Mouse (Mus musculus): ENCODE results near the gene Adcy10. TPM values are rescaled to one million over a fixed set of nuclear protein-coding genes. Genes with fewer than 3 reads are reported as not detected.

Gene Adcy10
- 0.57 to 0.74 TPM (median 0.72 TPM) in 3 of 4 replicates, not detected in the other for total RNA-seq (2023; ENCODE audit: inconsistent age)

GRCm38 (mm10) chr1:165484688-165485233, at the start of gene Adcy10:
Gene Adcy10 (plus strand): TSS chr1:165485183.

GRCm38 (mm10) chr1:165460360-165460800, 24.6 kb upstream of the Adcy10 start, which contains the start of the genes Dcaf6 and Mpc2:
Gene Dcaf6 (minus strand): TSS chr1:165460475.
Gene Mpc2 (plus strand): TSS chr1:165460637.

Other genes starting within 250 kb of the Adcy10 start
- gene Tiprl, start 248.2 kb upstream of the Adcy10 start, total RNA-seq (2023; ENCODE audit: inconsistent age): 38.7 to 46.9 TPM (median 45.0 TPM) in 4 replicates
- gene Gpr161, start 189.4 kb upstream of the Adcy10 start, total RNA-seq (2023; ENCODE audit: inconsistent age): 0.09 TPM in 1 of 4 replicates, not detected in the others
- 20.1 to 28.5 TPM (median 26.8 TPM) in 4 replicates for gene Dcaf6, start 24.7 kb upstream of the Adcy10 start, total RNA-seq (2023; ENCODE audit: inconsistent age)
- gene Mpc2, start 24.5 kb upstream of the Adcy10 start, total RNA-seq (2023; ENCODE audit: inconsistent age): 29.0 to 31.9 TPM (median 30.6 TPM) in 4 replicates
- 1.2 to 1.8 TPM (median 1.3 TPM) in 4 replicates for gene Mpzl1, start 149.4 kb downstream of the Adcy10 start, total RNA-seq (2023; ENCODE audit: inconsistent age)
- 275 to 296 TPM (median 286 TPM) in 4 replicates for gene Rcsd1, start 224.6 kb downstream of the Adcy10 start, total RNA-seq (2023; ENCODE audit: inconsistent age)